Mouse (Mus musculus) heart, postnatal 0 days (tissue): ENCODE measurements around the gene Cep97.

Experiments used
- CTCF ChIP-seq: IDR thresholded peaks from 2 replicates; pipeline ENCODE4 v1.5.1; 2016; ENCODE audit warnings: antibody characterized with exemption, control low read depth, low read depth
- EP300 ChIP-seq: IDR thresholded peaks from 2 replicates; pipeline ENCODE4 v1.6.1; 2016; ENCODE audit warnings: antibody characterized with exemption, low read depth

GRCm38 (mm10) chr16:55893410-55894107 lies 41.1 kb downstream of the Cep97 start:
- no peak for TF ChIP-seq CTCF
- no peak for TF ChIP-seq EP300
